Comparison of ENCODE assay signal across 8 mouse cellular contexts in the genomic region with DNA sequence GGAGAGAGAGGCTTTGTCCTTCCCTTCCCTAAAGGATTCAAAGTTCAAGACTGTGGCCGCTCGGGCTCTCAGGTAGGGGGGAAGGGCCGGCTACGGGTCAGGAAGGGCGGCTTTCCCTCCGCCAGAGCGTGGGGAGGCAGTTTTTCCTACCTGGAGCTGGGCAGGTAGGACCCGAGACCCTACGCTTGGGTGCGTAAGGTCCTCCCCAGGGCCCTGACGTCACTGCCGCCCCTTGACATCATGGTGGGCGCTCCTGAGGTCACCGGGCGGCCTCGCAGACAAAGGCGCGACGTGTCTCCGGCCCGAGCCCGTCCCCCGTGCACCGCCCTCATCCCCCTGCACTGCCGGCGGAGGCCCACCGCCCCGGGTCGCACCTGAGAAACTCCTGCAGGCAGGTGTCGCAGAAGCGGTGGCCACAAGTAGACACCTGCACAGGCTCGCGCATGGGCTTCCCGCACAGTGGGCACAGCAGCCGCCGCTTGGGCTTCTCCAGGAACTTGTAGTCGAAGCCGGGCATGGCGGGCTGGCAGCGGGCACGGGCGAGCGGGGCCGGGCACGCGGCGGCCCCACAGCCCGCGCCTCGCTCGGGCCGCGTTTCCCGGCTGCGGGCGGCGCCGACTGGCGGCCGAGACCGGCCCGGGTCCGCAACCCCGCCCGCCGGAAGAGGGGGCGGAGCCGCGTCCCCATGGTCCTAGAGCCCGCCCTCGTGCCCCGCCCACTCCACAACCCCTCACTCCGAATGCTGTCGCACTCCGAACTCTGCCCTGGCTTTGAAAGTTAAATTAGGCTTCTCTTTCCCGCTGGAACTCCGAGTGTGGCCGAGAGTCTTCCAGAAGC. TPM values are rescaled to one million over a fixed set of nuclear protein-coding genes. Genes with fewer than 3 reads are reported as not detected.
DNase-seq lines count a peak whose midpoint lies in the region; ATAC-seq and TF ChIP-seq lines count a peak whose summit lies in the region.

A gene (minus strand): TSS at position 666 of the 837 bp plus-strand sequence.

- 1% methylated on average over 76 of the region's 78 CpGs for WGBS in cerebellum, adult 2 months
- WGBS in hindbrain, embryonic 11.5 days = under 1% methylated on average over 74 of the region's 78 CpGs

- no peaks in the 10 kb centered on the region for H3K9me3 ChIP-seq in hindbrain, embryonic 11.5 days (ENCODE audit: control insufficient read depth, low read length)

- DNase-seq in R1 (ENCODE audit: low read depth, low spot score) = peak; percentile 91
- peak; percentile 77 to 78 for DNase-seq in cerebellum, adult 2 months
- peak; percentile 87 for DNase-seq in forelimb bud, embryonic 11.5 days (ENCODE audit: low read depth, low spot score)
- DNase-seq in hindbrain, embryonic 11.5 days (ENCODE audit: low spot score) = peak; percentile 95
- peak; percentile 72 to 75 for DNase-seq in layer of hippocampus, postnatal 36 days
- DNase-seq in right cerebral cortex, adult 2 months (ENCODE audit: low spot score in 2 of 2) = peak; percentile 56 to 68
- peak; percentile 76 to 83 for DNase-seq in urinary bladder, postnatal 4 days (ENCODE audit: low spot score in 2 of 2)

- peak within 1 kb of the TSS; percentile 70 for H3K4me2 ChIP-seq in hindbrain, embryonic 11.5 days (replicated peaks; ENCODE audit: low read depth, low read length)

- H3K27me3 ChIP-seq in cerebellum, adult 2 months (ENCODE audit: control insufficient read depth, insufficient read depth, low read length) = no peaks in the 10 kb centered on the region
- no peaks in the 10 kb centered on the region for H3K27me3 ChIP-seq in hindbrain, embryonic 11.5 days (ENCODE audit: control insufficient read depth, insufficient read depth, low read length)

- H3K4me1 ChIP-seq in cerebellum, adult 2 months (ENCODE audit: control insufficient read depth, insufficient read depth, low read length) = peaks cover 3% of the 10 kb centered on the region; the same call in 1 of the 2 replicates
- H3K4me1 ChIP-seq in hindbrain, embryonic 11.5 days (replicated peaks; ENCODE audit: control insufficient read depth, insufficient read depth, low read length) = peaks cover 11% of the 10 kb centered on the region

- no peak within 1 kb of the TSS for H3K27ac ChIP-seq in cerebellum, adult 2 months (ENCODE audit: insufficient read depth, low read length)
- H3K27ac ChIP-seq in hindbrain, embryonic 11.5 days (ENCODE audit: low read depth, low read length) = peak within 1 kb of the TSS; percentile 97

- peaks cover 11% of the 10 kb centered on the region for H3K36me3 ChIP-seq in hindbrain, embryonic 11.5 days (ENCODE audit: control insufficient read depth, insufficient read depth, low read length)

- 0 out of 2 replicates have a peak, but pooled peaks have one; percentile 10 for TF ChIP-seq CTCF in cerebellum, adult 2 months (IDR thresholded peaks at IDR 0.05; ENCODE audit: borderline replicate concordance, insufficient read depth, low read depth, low read length)

- TF ChIP-seq POLR2A in cerebellum, adult 2 months (IDR thresholded peaks at IDR 0.05; ENCODE audit: borderline replicate concordance, insufficient read depth, low read length) = no peak

- H3K4me3 ChIP-seq in cerebellum, adult 2 months (replicated peaks; ENCODE audit: insufficient read depth, low read depth, low read length) = peak within 1 kb of the TSS; percentile 91
- peak within 1 kb of the TSS; percentile 95 for H3K4me3 ChIP-seq in hindbrain, embryonic 11.5 days (ENCODE audit: low read depth, low read length)

- peak; percentile 79 for ATAC-seq in hindbrain, embryonic 11.5 days (ENCODE audit: low FRiP score)
- ATAC-seq in megakaryocyte, adult 5-6 weeks (ENCODE audit: poor library complexity, severe bottlenecking) = peak; percentile 81

- peak within 1 kb of the TSS; percentile 93 for H3K9ac ChIP-seq in hindbrain, embryonic 11.5 days (ENCODE audit: low read depth, low read length)

RNA-seq across cellular contexts. Expression of the gene that starts here (rescaled TPM):
- 21.6 and 22.3 TPM in 2 replicates for polyA plus RNA-seq in cerebellum, adult 2 months (2012; rRNA removed)
- 73.6 and 92.0 TPM in 2 replicates for polyA plus RNA-seq in hindbrain, embryonic 11.5 days (2014; fragmentation: Nextera tagmentation; extraction: Ambion mirVana)
- total RNA-seq in layer of hippocampus, postnatal 36 days (2021) = 10 to 100 TPM; 10.9 to 15.0 TPM
- 1.3 TPM in 2 replicates for total RNA-seq in megakaryocyte, adult 5-6 weeks (2015)
- total RNA-seq in megakaryocyte, adult 5-6 weeks (2017) = 0.51 and 2.2 TPM in 2 replicates
